Mouse (Mus musculus): ENCODE results near the gene Hemgn. TPM values are rescaled to one million over a fixed set of nuclear protein-coding genes. Genes with fewer than 3 reads are reported as not detected.
A peak's percentile ranks its signal among the peaks of the same experiment; 100 is the strongest.

The Hemgn gene
- polyA plus RNA-seq, 2 experiments, result 0.45 to 0.60 TPM

DNA sequence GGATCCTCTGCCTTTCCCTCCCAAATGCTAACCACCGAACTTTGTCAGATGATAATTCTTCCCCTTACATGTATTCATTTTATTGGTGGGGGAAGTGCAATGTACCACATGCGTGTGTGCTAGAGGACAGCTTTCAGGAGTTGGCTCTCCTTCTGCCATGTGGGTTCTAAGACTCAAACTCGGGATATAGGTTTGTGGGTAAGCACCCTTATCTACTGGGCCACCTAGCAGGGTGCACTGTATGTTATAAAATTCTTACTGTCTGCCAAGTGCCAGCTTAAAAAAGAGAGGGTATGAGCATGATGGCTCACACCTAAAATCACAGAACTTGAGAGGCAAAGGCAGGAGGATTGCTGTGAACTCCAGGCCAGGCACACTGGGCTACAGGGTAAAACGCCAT, 14.5 kb downstream of the Hemgn start:
- Histone ChIP-seq H3K27ac (replicated peaks; ENCODE audit: low read depth, low read length) (no peak overlapping the region), H3K27me3 (ENCODE audit: control insufficient read depth, insufficient read depth, low read length) (no peaks in the 10 kb centered on the region), H3K9ac (ENCODE audit: low read depth, low read length, severe bottlenecking) (no peak overlapping the region), H3K36me3 (ENCODE audit: control insufficient read depth, insufficient read depth, low read length) (no peaks in the 10 kb centered on the region), H3K4me1 (ENCODE audit: control insufficient read depth, insufficient read depth, low read length) (no peaks in the 10 kb centered on the region), H3K9me3 (ENCODE audit: control insufficient read depth, low read length) (no peaks in the 10 kb centered on the region), H3K4me3 (replicated peaks; ENCODE audit: low read length) (no peak overlapping the region), H3K4me2 (replicated peaks; ENCODE audit: low read depth, low read length, severe bottlenecking) (no peak overlapping the region)
- DNase-seq (ENCODE audit: low spot score) (no peak), ATAC-seq (ENCODE audit: low FRiP score, low read depth) (no peak)
- no peak for TF ChIP-seq POLR2A (IDR thresholded peaks at IDR 0.05; ENCODE audit: borderline replicate concordance, extremely low read depth, insufficient read depth, insufficient read length)
- WGBS, result 76% methylated on average over 4 of the region's 4 CpGs

DNA sequence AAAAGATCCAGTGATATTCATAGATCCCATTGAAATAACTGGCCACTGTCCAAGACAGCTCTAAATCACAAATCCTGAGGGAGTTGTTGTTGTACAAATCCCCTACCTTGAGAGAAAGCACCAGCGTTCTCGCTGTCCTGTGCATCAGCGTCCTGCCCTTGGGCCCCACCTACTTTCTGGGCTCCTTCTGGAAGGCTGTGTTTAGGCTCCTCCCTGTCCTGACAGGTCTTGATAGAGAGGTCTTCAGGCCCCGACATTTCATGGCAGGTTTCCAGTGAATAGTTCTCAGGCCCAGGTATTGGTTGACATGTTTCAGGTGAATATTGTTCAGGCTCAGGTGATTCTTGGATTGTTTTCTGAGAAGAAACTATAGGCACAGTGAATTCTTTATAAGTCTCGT, 17.6 kb downstream of the Hemgn start:
- no peak for TF ChIP-seq POLR2A (IDR thresholded peaks at IDR 0.05; ENCODE audit: borderline replicate concordance, extremely low read depth, insufficient read depth, insufficient read length)
- peak; percentile 26 for DNase-seq (ENCODE audit: low spot score)
- Histone ChIP-seq H3K27me3 (ENCODE audit: control insufficient read depth, insufficient read depth, low read length) (no peaks in the 10 kb centered on the region), H3K4me3 (replicated peaks; ENCODE audit: low read length) (no peak overlapping the region), H3K27ac (replicated peaks; ENCODE audit: low read depth, low read length) (no peak overlapping the region), H3K36me3 (ENCODE audit: control insufficient read depth, insufficient read depth, low read length) (no peaks in the 10 kb centered on the region), H3K4me1 (ENCODE audit: control insufficient read depth, insufficient read depth, low read length) (no peaks in the 10 kb centered on the region), H3K4me2 (replicated peaks; ENCODE audit: low read depth, low read length, severe bottlenecking) (no peak overlapping the region), H3K9me3 (ENCODE audit: control insufficient read depth, low read length) (no peaks in the 10 kb centered on the region), H3K9ac (ENCODE audit: low read depth, low read length, severe bottlenecking) (no peak overlapping the region)
- WGBS, result 25% methylated on average over 5 of the region's 5 CpGs
- no peak for ATAC-seq (ENCODE audit: low FRiP score, low read depth)

DNA sequence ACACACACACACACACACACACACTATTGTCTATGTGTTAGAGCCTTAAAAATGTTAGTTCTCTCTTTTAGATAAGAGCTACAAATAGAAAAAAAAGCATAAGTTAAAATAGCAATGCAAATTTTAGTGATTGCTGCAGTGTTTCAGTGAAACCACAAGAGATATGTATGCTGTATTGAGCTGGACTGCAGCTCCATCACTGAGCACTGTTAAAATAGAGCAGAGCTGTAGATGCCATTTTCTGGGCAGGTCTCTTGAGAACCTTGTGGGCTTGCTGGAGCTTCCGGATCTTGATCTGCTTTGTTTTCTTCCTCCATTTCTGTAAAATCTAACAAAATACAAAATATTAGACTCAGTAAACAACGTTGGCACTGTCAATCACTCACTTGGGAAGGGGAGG, 18.9 kb downstream of the Hemgn start:
- no peaks in the 10 kb centered on the region for H3K27me3 ChIP-seq (ENCODE audit: control insufficient read depth, insufficient read depth, low read length)
- H3K9me3 ChIP-seq (ENCODE audit: control insufficient read depth, low read length), result no peaks in the 10 kb centered on the region
- no peak overlapping the region for H3K27ac ChIP-seq (replicated peaks; ENCODE audit: low read depth, low read length)
- no peak for ATAC-seq (ENCODE audit: low FRiP score, low read depth)
- H3K36me3 ChIP-seq (ENCODE audit: control insufficient read depth, insufficient read depth, low read length), result no peaks in the 10 kb centered on the region
- no peak overlapping the region for H3K9ac ChIP-seq (ENCODE audit: low read depth, low read length, severe bottlenecking)
- 71% methylated on average over 2 of the region's 2 CpGs for WGBS
- DNase-seq (ENCODE audit: low spot score), result no peak
- no peak overlapping the region for H3K4me3 ChIP-seq (replicated peaks; ENCODE audit: low read length)
- peaks cover 6% of the 10 kb centered on the region; the same call in 1 of the 2 replicates for H3K4me1 ChIP-seq (ENCODE audit: control insufficient read depth, insufficient read depth, low read length)
- no peak overlapping the region for H3K4me2 ChIP-seq (replicated peaks; ENCODE audit: low read depth, low read length, severe bottlenecking)
- no peak for TF ChIP-seq POLR2A (IDR thresholded peaks at IDR 0.05; ENCODE audit: borderline replicate concordance, extremely low read depth, insufficient read depth, insufficient read length)

DNA sequence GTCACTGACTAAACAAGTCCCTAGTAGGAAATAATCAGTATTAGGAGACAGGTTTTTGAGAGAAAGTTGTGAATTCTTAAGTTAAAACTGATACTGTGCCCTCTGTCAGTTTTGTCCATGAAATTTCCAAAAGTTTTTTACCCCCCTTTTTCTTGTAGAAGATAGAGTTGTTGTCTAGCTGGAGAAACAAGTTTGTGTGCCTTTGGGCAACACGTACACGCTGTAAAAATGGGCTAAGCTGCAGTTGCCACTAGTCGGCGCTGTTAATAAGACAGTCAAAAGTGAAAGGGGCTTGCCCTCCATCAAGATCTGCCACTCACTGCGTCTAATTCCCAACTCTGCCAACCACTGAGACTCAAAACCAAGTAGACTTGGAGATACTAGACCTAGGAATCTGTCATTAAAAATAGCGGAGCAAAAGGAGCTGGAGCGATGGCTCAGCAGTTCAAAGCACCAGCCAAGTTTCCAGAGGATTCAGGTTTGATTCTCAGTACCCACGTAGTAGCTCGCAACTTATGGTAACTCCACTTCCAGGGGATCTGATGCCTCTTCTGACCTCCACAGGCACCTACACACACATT, 22.8 kb downstream of the Hemgn start:
- Histone ChIP-seq H3K4me3 (replicated peaks; ENCODE audit: low read length) (peak overlapping the region; percentile 64), H3K27me3 (ENCODE audit: control insufficient read depth, insufficient read depth, low read length) (no peaks in the 10 kb centered on the region), H3K4me1 (ENCODE audit: control insufficient read depth, insufficient read depth, low read length) (peaks cover 6% of the 10 kb centered on the region; the same call in 1 of the 2 replicates), H3K27ac (replicated peaks; ENCODE audit: low read depth, low read length) (peak overlapping the region; percentile 94), H3K9me3 (ENCODE audit: control insufficient read depth, low read length) (no peaks in the 10 kb centered on the region), H3K9ac (ENCODE audit: low read depth, low read length, severe bottlenecking) (peak overlapping the region; percentile 88; the same call in 1 of the 2 replicates), H3K36me3 (ENCODE audit: control insufficient read depth, insufficient read depth, low read length) (peaks cover 7% of the 10 kb centered on the region; the same call in 1 of the 2 replicates), H3K4me2 (replicated peaks; ENCODE audit: low read depth, low read length, severe bottlenecking) (peak overlapping the region; percentile 74)
- DNase-seq (ENCODE audit: low spot score), result peak; percentile 90
- TF ChIP-seq POLR2A (IDR thresholded peaks at IDR 0.05; ENCODE audit: borderline replicate concordance, extremely low read depth, insufficient read depth, insufficient read length), result 0 out of 2 replicates have a peak, but pooled peaks have one; percentile 25
- no peak for ATAC-seq (ENCODE audit: low FRiP score, low read depth)
- 21% methylated on average over 9 of the region's 9 CpGs for WGBS

DNA sequence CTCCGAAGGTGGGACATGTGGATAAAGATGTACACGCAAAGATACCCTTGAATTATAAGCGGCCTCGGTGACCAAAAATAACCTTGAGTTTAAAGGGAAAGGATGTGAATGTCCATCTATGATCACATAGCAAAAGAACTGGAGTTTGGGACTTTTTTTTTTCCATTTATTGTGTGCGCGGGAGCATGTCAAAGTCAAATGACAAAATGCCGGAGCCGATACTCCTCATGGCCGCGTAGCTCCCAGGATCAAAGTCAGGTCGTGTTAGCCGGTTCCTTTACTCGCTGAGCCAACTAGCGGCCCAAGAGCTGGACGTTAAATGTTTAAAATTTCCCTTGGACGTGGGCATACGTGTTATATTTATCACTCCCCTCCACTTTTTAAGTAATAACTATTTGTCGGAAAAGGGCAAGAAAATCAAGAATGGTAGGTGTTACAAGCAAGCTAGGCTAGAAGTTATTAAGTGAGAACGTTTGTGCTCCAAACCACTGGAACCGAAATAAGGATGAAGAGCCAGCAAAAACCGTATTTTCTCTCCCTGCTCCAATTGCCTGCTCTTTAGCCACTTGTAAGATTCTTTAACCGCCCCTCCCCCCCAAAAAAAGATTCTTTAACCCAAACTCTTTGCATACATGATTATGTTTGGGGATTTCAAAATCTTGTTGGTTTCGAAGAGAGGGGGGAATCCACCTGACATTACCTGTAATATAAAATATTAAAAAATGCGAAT, 23.5 kb downstream of the Hemgn start:
- peak overlapping the region; percentile 74 for H3K4me2 ChIP-seq (replicated peaks; ENCODE audit: low read depth, low read length, severe bottlenecking)
- ATAC-seq (ENCODE audit: low FRiP score, low read depth), result no peak
- WGBS, result 3% methylated on average over 24 of the region's 24 CpGs
- H3K4me3 ChIP-seq (replicated peaks; ENCODE audit: low read length), result peak overlapping the region; percentile 64
- no peaks in the 10 kb centered on the region for H3K9me3 ChIP-seq (ENCODE audit: control insufficient read depth, low read length)
- DNase-seq (ENCODE audit: low spot score), result peak; percentile 68
- TF ChIP-seq POLR2A (IDR thresholded peaks at IDR 0.05; ENCODE audit: borderline replicate concordance, extremely low read depth, insufficient read depth, insufficient read length), result no peak
- peak overlapping the region; percentile 88 for H3K9ac ChIP-seq (ENCODE audit: low read depth, low read length, severe bottlenecking)
- H3K27me3 ChIP-seq (ENCODE audit: control insufficient read depth, insufficient read depth, low read length), result no peaks in the 10 kb centered on the region
- peaks cover 6% of the 10 kb centered on the region; the same call in 1 of the 2 replicates for H3K4me1 ChIP-seq (ENCODE audit: control insufficient read depth, insufficient read depth, low read length)
- peak overlapping the region; percentile 94 for H3K27ac ChIP-seq (replicated peaks; ENCODE audit: low read depth, low read length)
- H3K36me3 ChIP-seq (ENCODE audit: control insufficient read depth, insufficient read depth, low read length), result peaks cover 13% of the 10 kb centered on the region; the same call in 1 of the 2 replicates

Data from limb, embryonic 14.5 days (tissue).